Mouse (Mus musculus): ENCODE measurements around the gene Mpi.

The Mpi gene

GRCm38 (mm10) chr9:57552139-57552887, at the start of gene Mpi:
Gene Mpi, minus strand, starts transcription at chr9:57552763.
- peak; percentile 44 for DNase-seq (ENCODE audit: low read depth, low spot score)

GRCm38 (mm10) chr9:57602098-57602497, 49.5 kb upstream of the Mpi start:
- DNase-seq (ENCODE audit: low read depth, low spot score), result no peak

GRCm38 (mm10) chr9:57601353-57601706, 48.8 kb upstream of the Mpi start:
- DNase-seq (ENCODE audit: low read depth, low spot score), result no peak

GRCm38 (mm10) chr9:57600620-57601352, 48.2 kb upstream of the Mpi start:
- DNase-seq (ENCODE audit: low read depth, low spot score), result no peak

GRCm38 (mm10) chr9:57598851-57599563, 46.4 kb upstream of the Mpi start:
- no peak for DNase-seq (ENCODE audit: low read depth, low spot score)

GRCm38 (mm10) chr9:57597929-57598382, 45.4 kb upstream of the Mpi start:
- DNase-seq (ENCODE audit: low read depth, low spot score), result no peak

GRCm38 (mm10) chr9:57597265-57597664, 44.7 kb upstream of the Mpi start:
- no peak for DNase-seq (ENCODE audit: low read depth, low spot score)

- no peak for DNase-seq (ENCODE audit: low read depth, low spot score)
These were observed 41.6 kb upstream of the Mpi start for GRCm38 (mm10) chr9:57594174-57594509.

GRCm38 (mm10) chr9:57593454-57594173, 41.1 kb upstream of the Mpi start:
- DNase-seq (ENCODE audit: low read depth, low spot score), result no peak

GRCm38 (mm10) chr9:57590726-57591125, 38.2 kb upstream of the Mpi start:
- DNase-seq (ENCODE audit: low read depth, low spot score), result no peak

- no peak for DNase-seq (ENCODE audit: low read depth, low spot score)
These were observed 36.9 kb upstream of the Mpi start, which contains the start of gene Ulk3 for GRCm38 (mm10) chr9:57589224-57590126. Gene Ulk3, plus strand, starts transcription at chr9:57589452.

- no peak for DNase-seq (ENCODE audit: low read depth, low spot score)
These were observed 32.4 kb upstream of the Mpi start for GRCm38 (mm10) chr9:57584991-57585390.

GRCm38 (mm10) chr9:57577144-57577849, 24.7 kb upstream of the Mpi start:
- DNase-seq (ENCODE audit: low read depth, low spot score), result no peak

GRCm38 (mm10) chr9:57575577-57575976, 23.0 kb upstream of the Mpi start:
- no peak for DNase-seq (ENCODE audit: low read depth, low spot score)

GRCm38 (mm10) chr9:57574397-57574796, 21.8 kb upstream of the Mpi start:
- DNase-seq (ENCODE audit: low read depth, low spot score), result no peak

- DNase-seq (ENCODE audit: low read depth, low spot score), result no peak
These were observed 15.9 kb upstream of the Mpi start for GRCm38 (mm10) chr9:57568500-57568899.

- no peak for DNase-seq (ENCODE audit: low read depth, low spot score)
These were observed 14.3 kb upstream of the Mpi start for GRCm38 (mm10) chr9:57566846-57567245.

- DNase-seq (ENCODE audit: low read depth, low spot score), result no peak
These were observed 13.2 kb upstream of the Mpi start for GRCm38 (mm10) chr9:57565741-57566221.

- DNase-seq (ENCODE audit: low read depth, low spot score), result no peak
These were observed 12.0 kb upstream of the Mpi start for GRCm38 (mm10) chr9:57564609-57565008.

- no peak for DNase-seq (ENCODE audit: low read depth, low spot score)
These were observed 10.4 kb upstream of the Mpi start for GRCm38 (mm10) chr9:57562896-57563372.

Measured in embryo, embryonic 11.5 days (tissue).